Mouse (Mus musculus) bone marrow macrophage, adult 2 months (primary cell): ENCODE results near the gene Slc18a2. TPM values are rescaled to one million over a fixed set of nuclear protein-coding genes. Genes with fewer than 3 reads are reported as not detected.

Source experiments
- H3K27ac ChIP-seq: 2 replicates; pipeline ENCODE4 v1.5.1; 2012; ENCODE audit warnings: low read depth, low read length; ENCODE audit not compliant: insufficient read depth
- H3K4me1 ChIP-seq: 2 replicates; pipeline ENCODE4 v1.6.1; 2012; ENCODE audit warnings: low read length; ENCODE audit not compliant: control insufficient read depth, insufficient read depth
- H3K4me3 ChIP-seq: 2 replicates; pipeline ENCODE4 v1.5.1; 2012; ENCODE audit warnings: mild to moderate bottlenecking, low read length, moderate library complexity; ENCODE audit not compliant: insufficient read depth
- CTCF ChIP-seq: IDR thresholded peaks from 2 replicates; pipeline ENCODE4 v1.5.1; 2012; ENCODE audit warnings: low read depth, mild to moderate bottlenecking, low read length, moderate library complexity
- POLR2A ChIP-seq: IDR thresholded peaks from 2 replicates; pipeline ENCODE4 v1.6.1; 2012; ENCODE audit warnings: mild to moderate bottlenecking, low read depth, low read length, borderline replicate concordance
- polyA plus RNA-seq: library from polyadenylated mRNA; stranded (reverse); fragments of >200 nt; gene quantifications from 2 replicates; pipeline ENCODE4 v1.2.4, GENCODE M21; 2012; ENCODE audit not compliant: missing spikeins, insufficient read depth, insufficient read length

Gene Slc18a2
- polyA plus RNA-seq, 1 experiment = 0.43 TPM

DNA sequence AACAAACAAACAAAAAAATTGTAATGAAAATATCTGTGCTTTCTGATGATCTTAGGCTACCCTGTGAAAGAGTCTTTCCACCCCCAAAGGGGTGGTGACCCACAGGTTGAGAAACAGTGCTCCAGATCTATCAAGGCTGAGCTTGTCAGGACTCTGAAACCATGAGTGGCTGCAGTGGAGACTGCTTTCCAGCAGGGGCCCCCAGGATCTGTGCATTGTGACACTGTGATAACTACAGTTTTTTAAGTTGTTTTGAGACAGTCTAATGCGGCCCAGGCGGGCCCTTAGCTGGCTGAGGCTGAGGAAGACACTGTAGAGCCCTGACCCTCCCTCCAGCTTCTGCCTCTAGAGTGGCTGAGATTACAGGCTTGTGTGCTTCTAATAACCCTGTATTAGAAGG is 17.6 kb upstream of the Slc18a2 start:
- H3K4me1 ChIP-seq = no peaks in the 10 kb centered on the region
- no peak for TF ChIP-seq POLR2A
- no peak for TF ChIP-seq CTCF
- no peak overlapping the region for H3K27ac ChIP-seq
- no peak overlapping the region for H3K4me3 ChIP-seq

DNA sequence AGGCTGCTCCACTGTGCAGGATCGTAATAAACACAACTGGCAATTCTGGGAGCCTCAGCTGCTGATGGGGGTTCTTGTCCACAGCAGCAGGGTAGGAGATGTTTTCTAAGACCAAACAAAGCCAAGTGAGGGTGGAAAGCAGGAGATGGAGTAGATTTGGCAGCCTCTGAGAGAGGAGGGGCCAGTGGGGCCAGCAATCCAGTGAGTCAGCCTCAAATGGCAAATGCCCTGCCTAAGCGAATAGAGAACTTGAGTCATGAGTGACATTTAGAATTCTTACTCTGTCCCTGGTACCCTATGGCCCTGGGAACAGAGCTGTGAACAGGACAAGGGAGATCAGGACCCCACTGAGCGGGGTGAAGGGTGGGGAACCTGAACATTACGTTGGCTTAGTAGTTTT is 12.6 kb upstream of the Slc18a2 start:
- Histone ChIP-seq H3K4me3 (no peak overlapping the region), H3K27ac (no peak overlapping the region), H3K4me1 (0 out of 2 replicates have a peak, but pooled peaks cover 2% of the 10 kb centered on the region)
- TF ChIP-seq CTCF (no peak), POLR2A (no peak)

DNA sequence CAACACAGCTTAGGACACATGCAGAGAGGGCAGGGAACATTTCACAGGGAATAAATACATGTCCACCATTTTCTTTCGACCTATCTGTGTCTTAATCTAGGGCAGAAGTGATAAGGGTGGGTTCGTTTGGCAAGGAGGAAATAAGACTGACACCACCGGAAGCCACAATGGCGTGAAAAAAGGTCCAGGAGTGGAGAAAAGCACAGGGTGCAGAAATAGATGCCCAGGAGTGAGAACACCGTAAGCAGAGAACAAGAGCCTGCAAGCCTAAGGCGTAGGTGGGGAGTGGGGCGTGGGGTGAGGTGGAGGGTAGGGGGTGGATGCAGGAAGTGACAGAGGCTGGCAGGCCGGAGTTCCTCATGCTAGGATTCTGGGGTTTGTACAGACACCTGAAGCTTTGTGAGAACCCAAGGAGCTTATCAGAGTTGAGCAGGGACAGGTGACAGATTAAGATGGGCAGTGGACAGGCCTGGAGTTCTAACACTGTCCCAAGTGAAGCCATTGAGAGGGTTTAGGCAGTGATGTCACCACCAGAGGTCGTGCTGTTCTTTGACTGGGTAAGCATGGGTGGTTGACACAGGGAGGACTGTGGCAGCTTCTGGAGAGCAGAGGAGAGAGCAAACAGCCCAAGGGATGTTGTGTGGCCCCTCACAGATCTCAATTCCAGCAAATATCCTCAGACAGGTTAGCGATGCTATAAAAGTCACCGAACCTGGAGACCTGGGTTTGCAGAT is 12.0 kb upstream of the Slc18a2 start:
- no peak overlapping the region for H3K4me3 ChIP-seq
- no peak overlapping the region for H3K27ac ChIP-seq
- 0 out of 2 replicates have a peak, but pooled peaks cover 2% of the 10 kb centered on the region for H3K4me1 ChIP-seq
- no peak for TF ChIP-seq CTCF
- no peak for TF ChIP-seq POLR2A

- Histone ChIP-seq H3K4me3 (no peak overlapping the region), H3K27ac (no peak overlapping the region), H3K4me1 (0 out of 2 replicates have a peak, but pooled peaks cover 2% of the 10 kb centered on the region)
- no peak for TF ChIP-seq CTCF
- no peak for TF ChIP-seq POLR2A
These were observed 8.0 kb upstream of the Slc18a2 start for GRCm38 (mm10) chr19:59252651-59253050.

DNA sequence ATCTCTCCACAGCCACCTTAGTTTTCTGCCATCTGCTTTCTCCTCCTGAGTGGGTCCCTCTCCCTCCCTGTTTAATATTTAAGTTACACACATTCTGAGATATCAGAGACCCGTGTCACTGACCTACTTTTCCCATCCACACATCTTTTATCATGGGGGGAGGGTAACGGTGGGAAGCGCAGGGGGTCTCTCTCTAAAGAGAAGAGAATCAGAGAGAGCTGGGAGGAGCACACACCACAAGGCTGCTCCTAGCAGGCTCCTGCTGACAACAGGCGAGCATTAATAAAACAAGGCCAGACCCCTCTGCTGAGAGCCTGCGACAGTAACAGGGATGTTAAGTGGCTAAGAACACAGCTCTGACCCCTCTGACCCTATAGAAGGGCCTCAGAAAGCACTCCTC is 1.1 kb upstream of the Slc18a2 start:
- no peak overlapping the region for H3K4me3 ChIP-seq
- TF ChIP-seq CTCF (no peak), POLR2A (no peak)
- H3K4me1 ChIP-seq = no peaks in the 10 kb centered on the region
- no peak overlapping the region for H3K27ac ChIP-seq

- H3K4me1 ChIP-seq = no peaks in the 10 kb centered on the region
- no peak overlapping the region for H3K27ac ChIP-seq
- no peak overlapping the region for H3K4me3 ChIP-seq
- TF ChIP-seq POLR2A (no peak), CTCF (no peak)
These were observed 908 bp downstream of the Slc18a2 start for GRCm38 (mm10) chr19:59261604-59262003.

GRCm38 (mm10) chr19:59263171-59263570 is 2.5 kb downstream of the Slc18a2 start:
- Histone ChIP-seq H3K4me3 (no peak overlapping the region), H3K4me1 (0 out of 2 replicates have a peak, but pooled peaks cover 3% of the 10 kb centered on the region), H3K27ac (no peak overlapping the region)
- TF ChIP-seq CTCF (no peak), POLR2A (no peak)

GRCm38 (mm10) chr19:59264838-59265532 is 4.3 kb downstream of the Slc18a2 start:
- Histone ChIP-seq H3K4me1 (0 out of 2 replicates have a peak, but pooled peaks cover 3% of the 10 kb centered on the region), H3K27ac (no peak overlapping the region), H3K4me3 (no peak overlapping the region)
- TF ChIP-seq CTCF (no peak), POLR2A (no peak)

DNA sequence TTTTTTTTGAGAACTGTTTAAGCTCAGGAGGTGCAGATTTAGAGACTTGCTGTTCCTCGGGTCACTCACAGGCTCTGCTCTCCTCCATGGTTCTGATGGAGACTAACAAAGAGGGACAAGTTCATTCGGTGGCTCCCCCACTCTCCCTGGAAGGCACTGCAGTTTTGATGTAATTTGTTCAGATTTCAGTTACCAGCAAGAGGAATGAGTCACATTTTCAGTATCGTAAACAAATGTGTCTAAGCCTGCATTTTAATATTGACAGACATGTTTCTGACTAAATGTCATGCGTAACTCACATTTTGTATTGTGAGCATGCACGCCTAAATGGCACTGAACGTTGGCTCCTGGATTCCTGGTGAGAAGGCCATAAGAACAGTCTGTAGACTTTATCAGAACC is 5.2 kb downstream of the Slc18a2 start:
- H3K4me1 ChIP-seq = 0 out of 2 replicates have a peak, but pooled peaks cover 3% of the 10 kb centered on the region
- H3K4me3 ChIP-seq = no peak overlapping the region
- no peak for TF ChIP-seq POLR2A
- no peak for TF ChIP-seq CTCF
- no peak overlapping the region for H3K27ac ChIP-seq

GRCm38 (mm10) chr19:59267417-59267963 is 6.8 kb downstream of the Slc18a2 start:
- TF ChIP-seq CTCF (no peak), POLR2A (no peak)
- no peak overlapping the region for H3K4me3 ChIP-seq
- H3K27ac ChIP-seq = no peak overlapping the region
- H3K4me1 ChIP-seq = 0 out of 2 replicates have a peak, but pooled peaks cover 3% of the 10 kb centered on the region
